Mouse (Mus musculus): Measurements from ENCODE around the gene Inf2. TPM values are rescaled to one million over a fixed set of nuclear protein-coding genes. Genes with fewer than 3 reads are reported as not detected.

Gene Inf2
- total RNA-seq, 2 experiments from 2014 or later = 15.0 to 16.1 TPM

- peak; percentile 79 for DNase-seq
- intact Hi-C loops (cut with DNase I; ENCODE audit: low total_unique reads) = no loop called here
Measured at GRCm38 (mm10) chr12:112617898-112618380, 29.4 kb downstream of the Inf2 start.

- peak; percentile 67 for DNase-seq
- intact Hi-C loops (cut with DNase I; ENCODE audit: low total_unique reads) = no loop called here
Measured at GRCm38 (mm10) chr12:112618981-112619685, 30.5 kb downstream of the Inf2 start.

GRCm38 (mm10) chr12:112619686-112620353 is 31.2 kb downstream of the Inf2 start, which contains the start of gene Adssl1:
Gene Adssl1, plus strand, starts transcription at chr12:112620045.
- peak; percentile 82 for DNase-seq
- intact Hi-C loops (cut with DNase I; ENCODE audit: low total_unique reads) = no loop called here

- DNase-seq = peak; percentile 67
- intact Hi-C loops (cut with DNase I; ENCODE audit: low total_unique reads) = no loop called here
Measured at GRCm38 (mm10) chr12:112620354-112621061, 31.9 kb downstream of the Inf2 start.

GRCm38 (mm10) chr12:112621900-112622299 is 33.3 kb downstream of the Inf2 start:
- intact Hi-C loops (cut with DNase I; ENCODE audit: low total_unique reads) = no loop called here
- DNase-seq = no peak

- DNase-seq = peak; percentile 60
- intact Hi-C loops (cut with DNase I; ENCODE audit: low total_unique reads) = no loop called here
Measured at GRCm38 (mm10) chr12:112623742-112624141, 35.2 kb downstream of the Inf2 start.

- DNase-seq = peak; percentile 53
- intact Hi-C loops (cut with DNase I; ENCODE audit: low total_unique reads) = no loop called here
Measured at GRCm38 (mm10) chr12:112625700-112626099, 37.1 kb downstream of the Inf2 start.

GRCm38 (mm10) chr12:112626455-112626854 is 37.9 kb downstream of the Inf2 start:
- no peak for DNase-seq

GRCm38 (mm10) chr12:112627097-112627881 is 38.7 kb downstream of the Inf2 start:
- DNase-seq = no peak
- intact Hi-C loops (cut with DNase I; ENCODE audit: low total_unique reads) = no loop called here

More at GRCm38 (mm10) chr12:112626455-112626854, 37.9 kb downstream of the Inf2 start:
- intact Hi-C loops (cut with DNase I; ENCODE audit: low total_unique reads) = no loop called here

GRCm38 (mm10) chr12:112628197-112628596 is 39.6 kb downstream of the Inf2 start:
- intact Hi-C loops (cut with DNase I; ENCODE audit: low total_unique reads) = no loop called here
- no peak for DNase-seq

- intact Hi-C loops (cut with DNase I; ENCODE audit: low total_unique reads) = no loop called here
- peak; percentile 63 for DNase-seq
Measured at GRCm38 (mm10) chr12:112628928-112629721, 40.5 kb downstream of the Inf2 start.

- intact Hi-C loops (cut with DNase I; ENCODE audit: low total_unique reads) = no loop called here
- DNase-seq = no peak
Measured at GRCm38 (mm10) chr12:112630029-112630428, 41.4 kb downstream of the Inf2 start.

GRCm38 (mm10) chr12:112630796-112631195 is 42.2 kb downstream of the Inf2 start:
- intact Hi-C loops (cut with DNase I; ENCODE audit: low total_unique reads) = no loop called here
- no peak for DNase-seq

GRCm38 (mm10) chr12:112631472-112631871 is 42.9 kb downstream of the Inf2 start:
- no peak for DNase-seq
- intact Hi-C loops (cut with DNase I; ENCODE audit: low total_unique reads) = no loop called here

- intact Hi-C loops (cut with DNase I; ENCODE audit: low total_unique reads) = no loop called here
- no peak for DNase-seq
Measured at GRCm38 (mm10) chr12:112632084-112632777, 43.6 kb downstream of the Inf2 start.

- intact Hi-C loops (cut with DNase I; ENCODE audit: low total_unique reads) = no loop called here
- no peak for DNase-seq
Measured at GRCm38 (mm10) chr12:112632907-112633306, 44.3 kb downstream of the Inf2 start.

GRCm38 (mm10) chr12:112633686-112634085 is 45.1 kb downstream of the Inf2 start:
- intact Hi-C loops (cut with DNase I; ENCODE audit: low total_unique reads) = no loop called here
- no peak for DNase-seq

- intact Hi-C loops (cut with DNase I; ENCODE audit: low total_unique reads) = no loop called here
- no peak for DNase-seq
Measured at GRCm38 (mm10) chr12:112639526-112639925, 50.9 kb downstream of the Inf2 start.

Measured in gastrocnemius, postnatal 14 days (tissue).